Mouse (Mus musculus) stomach, adult 2 months (tissue): Measurements from ENCODE around the gene Syne4. TPM values are rescaled to one million over a fixed set of nuclear protein-coding genes. Genes with fewer than 3 reads are reported as not detected.

Source experiments
- polyA plus RNA-seq: library from polyadenylated mRNA; depleted of rRNA; stranded (reverse); fragments of >200 nt; gene quantifications from 2 replicates; pipeline ENCODE4 v1.2.3, GENCODE M21; 2012; rRNA removed

Gene Syne4
- polyA plus RNA-seq: 17.5 and 30.2 TPM in 2 replicates

GRCm38 (mm10) chr7:30314721-30315155 lies at the start of gene Syne4:
Gene Syne4 (plus strand): TSS chr7:30314807.

GRCm38 (mm10) chr7:30279951-30280669 lies 34.5 kb upstream of the Syne4 start, which contains the start of the genes Thap8 and Wdr62:
Gene Thap8 (plus strand): TSS chr7:30280094.
Gene Wdr62 (minus strand): TSS chr7:30280419.

GRCm38 (mm10) chr7:30291215-30292131 lies 23.1 kb upstream of the Syne4 start, which contains the start of gene Clip3:
Gene Clip3 (plus strand): TSS chr7:30291728.

GRCm38 (mm10) chr7:30308076-30309005 lies 6.3 kb upstream of the Syne4 start, which contains the start of gene Alkbh6:
Gene Alkbh6 (plus strand): TSS chr7:30308717.

GRCm38 (mm10) chr7:30321539-30322284 lies 7.1 kb downstream of the Syne4 start, which contains the start of gene E130208F15Rik:
Gene E130208F15Rik (plus strand): TSS chr7:30321740.

GRCm38 (mm10) chr7:30323795-30324194 lies 9.2 kb downstream of the Syne4 start, which contains the start of gene Sdhaf1:
Gene Sdhaf1 (minus strand): TSS chr7:30323895.

GRCm38 (mm10) chr7:30362652-30363343 lies 48.2 kb downstream of the Syne4 start, which contains the start of gene Lrfn3:
Gene Lrfn3 (minus strand): TSS chr7:30362772.

Other genes with a start within 250 kb of the Syne4 start
- 0.04 TPM in 1 of 2 replicates, not detected in the other for gene Zfp82, start 241.9 kb upstream of the Syne4 start, polyA plus RNA-seq
- 0.02 and 0.05 TPM in 2 replicates for gene Gm26920, start 224.4 kb upstream of the Syne4 start, polyA plus RNA-seq
- gene Zfp566, start 224.3 kb upstream of the Syne4 start, polyA plus RNA-seq: 0.23 and 1.2 TPM in 2 replicates
- gene Zfp260, start 220.0 kb upstream of the Syne4 start, polyA plus RNA-seq: 2.7 and 4.6 TPM in 2 replicates
- 0.14 TPM in 1 of 2 replicates, not detected in the other for gene Zfp382, start 192.9 kb upstream of the Syne4 start, polyA plus RNA-seq
- 0.55 and 0.75 TPM in 2 replicates for gene Zfp146, start 145.1 kb upstream of the Syne4 start, polyA plus RNA-seq
- gene Cox7a1, start 130.7 kb upstream of the Syne4 start, polyA plus RNA-seq: 23.0 and 23.2 TPM in 2 replicates
- 587 and 678 TPM in 2 replicates for gene Capns1, start 116.0 kb upstream of the Syne4 start, polyA plus RNA-seq
- gene Polr2i, start 82.9 kb upstream of the Syne4 start, polyA plus RNA-seq: 44.5 and 70.3 TPM in 2 replicates
- 20.0 and 20.6 TPM in 2 replicates for gene Tbcb, start 82.5 kb upstream of the Syne4 start, polyA plus RNA-seq
- 0.12 TPM in 1 of 2 replicates, not detected in the other for gene Ovol3, start 79.1 kb upstream of the Syne4 start, polyA plus RNA-seq
- 0.05 TPM in 1 of 2 replicates, not detected in the other for gene Thap8, start 34.7 kb upstream of the Syne4 start, polyA plus RNA-seq
- 13.0 and 13.2 TPM in 2 replicates for gene Wdr62, start 34.4 kb upstream of the Syne4 start, polyA plus RNA-seq
- 3.4 and 5.3 TPM in 2 replicates for gene Clip3, start 23.1 kb upstream of the Syne4 start, polyA plus RNA-seq
- gene Alkbh6, start 6.1 kb upstream of the Syne4 start, polyA plus RNA-seq: 99.1 and 118 TPM in 2 replicates
- gene E130208F15Rik, start 6.9 kb downstream of the Syne4 start, polyA plus RNA-seq: 0.36 and 0.42 TPM in 2 replicates
- 12.5 and 28.1 TPM in 2 replicates for gene Sdhaf1, start 9.1 kb downstream of the Syne4 start, polyA plus RNA-seq
- gene Lrfn3, start 48.0 kb downstream of the Syne4 start, polyA plus RNA-seq: 14.6 and 17.1 TPM in 2 replicates
- 38.9 and 55.7 TPM in 2 replicates for gene Tyrobp, start 99.0 kb downstream of the Syne4 start, polyA plus RNA-seq
- 3.8 and 16.6 TPM in 2 replicates for gene Hcst, start 105.0 kb downstream of the Syne4 start, polyA plus RNA-seq
- gene Nfkbid, start 106.9 kb downstream of the Syne4 start, polyA plus RNA-seq: 2.3 and 3.7 TPM in 2 replicates
- gene Aplp1, start 130.7 kb downstream of the Syne4 start, polyA plus RNA-seq: 30.9 and 40.1 TPM in 2 replicates
- 0.42 and 2.0 TPM in 2 replicates for gene Kirrel2, start 142.9 kb downstream of the Syne4 start, polyA plus RNA-seq
- 0.12 and 0.32 TPM in 2 replicates for gene Nphs1, start 143.5 kb downstream of the Syne4 start, polyA plus RNA-seq
- 0.15 TPM in 1 of 2 replicates, not detected in the other for gene Prodh2, start 178.8 kb downstream of the Syne4 start, polyA plus RNA-seq
- gene Arhgap33, start 220.3 kb downstream of the Syne4 start, polyA plus RNA-seq: 4.7 and 6.1 TPM in 2 replicates
- gene Hspb6, start 237.4 kb downstream of the Syne4 start, polyA plus RNA-seq: 129 and 132 TPM in 2 replicates
- gene Proser3, start 237.5 kb downstream of the Syne4 start, polyA plus RNA-seq: 3.4 and 3.9 TPM in 2 replicates
- 14.3 and 19.7 TPM in 2 replicates for gene Lin37, start 245.0 kb downstream of the Syne4 start, polyA plus RNA-seq
- gene U2af1l4, start 248.5 kb downstream of the Syne4 start, polyA plus RNA-seq: 32.7 and 35.6 TPM in 2 replicates
- gene Gm49396, start 248.5 kb downstream of the Syne4 start, polyA plus RNA-seq: 0.66 and 0.85 TPM in 2 replicates
- 70.1 and 76.5 TPM in 2 replicates for gene Psenen, start 248.8 kb downstream of the Syne4 start, polyA plus RNA-seq